19 mouse cellular contexts compared by ENCODE assay signal in genomic region chr4:34981301-34982172, GRCm38 (mm10).
A peak's percentile ranks its signal among the peaks of the same experiment; 100 is the strongest.
DNase-seq lines count a peak whose midpoint lies in the region; ATAC-seq and TF ChIP-seq lines count a peak whose summit lies in the region.
"Had no signal": no experiment of that assay in that cellular context is flagged by ENCODE, and none has a peak within 500 bp of the region (broad histone marks: within the 10 kb centered on the region; RNA-seq: fewer than 3 reads in every experiment).

No protein-coding gene starts in this region.

- peak; percentile 35 for TF ChIP-seq CTCF in layer of hippocampus, adult 2 months (conservative IDR thresholded peaks at IDR 0.05)
- TF ChIP-seq CTCF in forebrain, postnatal 0 days (IDR thresholded peaks at IDR 0.05; ENCODE audit: low read depth): no peak

- ATAC-seq in forebrain, postnatal 0 days: peak; percentile 56; the same call in 1 of the 2 replicates

- H3K27me3 ChIP-seq in forebrain, postnatal 0 days (ENCODE audit: insufficient read depth, low read length): no peaks in the 10 kb centered on the region
- H3K27me3 ChIP-seq: heart, embryonic 12.5 days; megakaryocyte, embryonic 14.5 days had no signal

- DNase-seq in adrenal gland, postnatal 14 days: peak; percentile 57
- no peak for DNase-seq in adrenal gland, postnatal 10 days
- no peak for DNase-seq in layer of hippocampus, adult 2 months (ENCODE audit: low spot score in 2 of 2)
- no peak for DNase-seq in layer of hippocampus, adult 11-12 months (ENCODE audit: low spot score)
- peak; percentile 75 for DNase-seq in Muller cell, postnatal 12 days (ENCODE audit: inconsistent ontology term)
- DNase-seq in forebrain, postnatal 0 days: no peak
- no peak for DNase-seq in frontal cortex, postnatal 36 days (ENCODE audit: low spot score in 2 of 2)
- DNase-seq: cerebellum, adult 9-10 months; gastrocnemius, postnatal 36 days; heart, postnatal 36 days; kidney, adult 11 months; kidney, postnatal 10 days; left cerebral cortex, postnatal 4 days; lung, postnatal 10 days; right cerebral cortex, postnatal 25 days; thymus, postnatal 25 days had no signal

- H3K4me3 ChIP-seq in layer of hippocampus, adult 2 months: no peak overlapping the region
- no peak overlapping the region for H3K4me3 ChIP-seq in forebrain, postnatal 0 days (ENCODE audit: low read depth, low read length)
- H3K4me3 ChIP-seq: heart, embryonic 12.5 days; megakaryocyte, embryonic 14.5 days had no signal

- no peak overlapping the region for H3K9ac ChIP-seq in forebrain, postnatal 0 days
- H3K9ac ChIP-seq: heart, embryonic 12.5 days; liver, embryonic 14.5 days had no signal

- peak overlapping the region; percentile 5; the same call in 1 of the 2 replicates for H3K27ac ChIP-seq in layer of hippocampus, adult 2 months
- H3K27ac ChIP-seq in forebrain, postnatal 0 days (ENCODE audit: low read depth, low read length): no peak overlapping the region
- H3K27ac ChIP-seq: liver, embryonic 14.5 days had no signal

- WGBS in forebrain, postnatal 0 days: 53% methylated on average over 8 of the region's 8 CpGs

- no peak overlapping the region for H3K4me2 ChIP-seq in forebrain, postnatal 0 days (ENCODE audit: low read depth)
- H3K4me2 ChIP-seq: heart, embryonic 12.5 days had no signal

- no peaks in the 10 kb centered on the region for H3K9me3 ChIP-seq in forebrain, postnatal 0 days (ENCODE audit: low read length)
- H3K9me3 ChIP-seq: heart, embryonic 12.5 days; megakaryocyte, embryonic 14.5 days had no signal

- H3K4me1 ChIP-seq in forebrain, postnatal 0 days (ENCODE audit: insufficient read depth): no peaks in the 10 kb centered on the region
- H3K4me1 ChIP-seq: megakaryocyte, embryonic 14.5 days had no signal

- no peaks in the 10 kb centered on the region for H3K36me3 ChIP-seq in forebrain, postnatal 0 days (ENCODE audit: insufficient read depth)
- H3K36me3 ChIP-seq: heart, embryonic 12.5 days had no signal

Comparison
In these comparisons a context has a peak if more than half of its experiments do, and no peak if none do; other contexts are left out.
1. DNase-seq: peak in adrenal gland, postnatal 14 days (single experiment) and Muller cell, postnatal 12 days (single experiment); none in adrenal gland, postnatal 10 days (single experiment), layer of hippocampus, adult 2 months (0 of 2), layer of hippocampus, adult 11-12 months (single experiment), forebrain, postnatal 0 days (single experiment) and frontal cortex, postnatal 36 days (0 of 2).